Mouse (Mus musculus): ENCODE data around the gene Metrn.

GRCm38 (mm10) chr17:25818851-25819780 is 22.2 kb upstream of the Metrn start:
- no peak for TF ChIP-seq POLR2A (IDR thresholded peaks at IDR 0.05; ENCODE audit: low read depth, low read length)
- TF ChIP-seq CTCF (IDR thresholded peaks at IDR 0.05; ENCODE audit: borderline replicate concordance, insufficient read depth, low read length), result no peak

Data from embryonic fibroblast, embryonic 13.5 days (primary cell).